Mouse (Mus musculus) neural tube, embryonic 12.5 days (tissue): ENCODE measurements around the gene Selenop. TPM values are rescaled to one million over a fixed set of nuclear protein-coding genes. Genes with fewer than 3 reads are reported as not detected.

Experiments
- ATAC-seq: fragments of 200-750 bp; cut with Nextera tagmentation; 2 replicates; pipeline ENCODE4 v1.8.0; 2017; ENCODE audit warnings: low read depth, mild to moderate bottlenecking, moderate TSS enrichment, moderate library complexity; ENCODE audit not compliant: low FRiP score
- H3K27ac ChIP-seq: fragments of 300-500 bp; sonication (generic); 2 replicates; pipeline ENCODE4 v1.5.1; 2016
- H3K27me3 ChIP-seq: fragments of 300-500 bp; sonication (generic); replicated peaks from 2 replicates; pipeline ENCODE4 v1.6.1; 2016; ENCODE audit warnings: mild to moderate bottlenecking
- H3K36me3 ChIP-seq: fragments of 300-500 bp; sonication (generic); 2 replicates; pipeline ENCODE4 v1.6.1; 2016; ENCODE audit warnings: mild to moderate bottlenecking
- H3K4me1 ChIP-seq: fragments of 300-500 bp; sonication (generic); 2 replicates; pipeline ENCODE4 v1.6.1; 2016
- H3K4me2 ChIP-seq: fragments of 300-500 bp; sonication (generic); replicated peaks from 2 replicates; pipeline ENCODE4 v1.6.1; 2016; ENCODE audit warnings: mild to moderate bottlenecking
- H3K4me3 ChIP-seq: fragments of 300-500 bp; sonication (generic); 2 replicates; pipeline ENCODE4 v1.5.1; 2016
- H3K9ac ChIP-seq: fragments of 300-500 bp; sonication (generic); 2 replicates; pipeline ENCODE4 v1.6.1; 2016; ENCODE audit warnings: mild to moderate bottlenecking
- H3K9me3 ChIP-seq: fragments of 300-500 bp; sonication (generic); 2 replicates; pipeline ENCODE4 v1.6.1; 2016; ENCODE audit warnings: mild to moderate bottlenecking
- WGBS: fragments of 180-500 bp; shearing (Covaris S2); methylation state at CpG from one replicate; pipeline ENCODE4 v1.1.7; 2016; 5-methylcytosine and 5-hydroxymethylcytosine counted together
- polyA plus RNA-seq: library from polyadenylated mRNA; unstranded; fragments of >200 nt; fragmentation: Nextera tagmentation; extraction: Ambion mirVana; gene quantifications from 2 replicates; pipeline ENCODE4 v1.2.1, GENCODE M21; 2016

Selenop gene
- polyA plus RNA-seq, 1 experiment from 2014 or later = 94.4 TPM

- ATAC-seq = no peak
- H3K4me3 ChIP-seq = no peak overlapping the region
- H3K4me2 ChIP-seq = no peak overlapping the region
- H3K9ac ChIP-seq = no peak overlapping the region
- H3K36me3 ChIP-seq = no peaks in the 10 kb centered on the region
- 89% methylated on average over 2 of the region's 2 CpGs for WGBS
- H3K4me1 ChIP-seq = no peaks in the 10 kb centered on the region
- no peak overlapping the region for H3K27ac ChIP-seq
- H3K27me3 ChIP-seq = no peaks in the 10 kb centered on the region
- H3K9me3 ChIP-seq = no peaks in the 10 kb centered on the region
Measured at GRCm38 (mm10) chr15:3250620-3251019, 17.7 kb upstream of the Selenop start.

GRCm38 (mm10) chr15:3251031-3251717 is 17.2 kb upstream of the Selenop start:
- Histone ChIP-seq H3K36me3 (no peaks in the 10 kb centered on the region), H3K9ac (no peak overlapping the region), H3K27me3 (no peaks in the 10 kb centered on the region), H3K4me2 (no peak overlapping the region), H3K27ac (no peak overlapping the region), H3K4me3 (no peak overlapping the region), H3K4me1 (no peaks in the 10 kb centered on the region), H3K9me3 (no peaks in the 10 kb centered on the region)
- 90% methylated on average over 3 of the region's 3 CpGs for WGBS
- no peak for ATAC-seq

GRCm38 (mm10) chr15:3251718-3252067 is 16.7 kb upstream of the Selenop start:
- Histone ChIP-seq H3K4me2 (no peak overlapping the region), H3K9me3 (no peaks in the 10 kb centered on the region), H3K36me3 (no peaks in the 10 kb centered on the region), H3K4me3 (no peak overlapping the region), H3K9ac (no peak overlapping the region), H3K27me3 (no peaks in the 10 kb centered on the region), H3K27ac (no peak overlapping the region), H3K4me1 (no peaks in the 10 kb centered on the region)
- no peak for ATAC-seq

GRCm38 (mm10) chr15:3259025-3259424 is 9.3 kb upstream of the Selenop start:
- H3K4me1 ChIP-seq = no peaks in the 10 kb centered on the region
- ATAC-seq = no peak
- WGBS = 59% methylated on average over 1 of the region's 1 CpGs
- H3K9ac ChIP-seq = no peak overlapping the region
- H3K36me3 ChIP-seq = no peaks in the 10 kb centered on the region
- no peaks in the 10 kb centered on the region for H3K9me3 ChIP-seq
- H3K27me3 ChIP-seq = no peaks in the 10 kb centered on the region
- no peak overlapping the region for H3K4me3 ChIP-seq
- no peak overlapping the region for H3K27ac ChIP-seq
- no peak overlapping the region for H3K4me2 ChIP-seq

GRCm38 (mm10) chr15:3260309-3260708 is 8.0 kb upstream of the Selenop start:
- H3K9ac ChIP-seq = no peak overlapping the region
- H3K4me3 ChIP-seq = no peak overlapping the region
- no peaks in the 10 kb centered on the region for H3K9me3 ChIP-seq
- H3K36me3 ChIP-seq = no peaks in the 10 kb centered on the region
- H3K27me3 ChIP-seq = no peaks in the 10 kb centered on the region
- no peaks in the 10 kb centered on the region for H3K4me1 ChIP-seq
- no peak for ATAC-seq
- 92% methylated on average over 4 of the region's 4 CpGs for WGBS
- H3K4me2 ChIP-seq = no peak overlapping the region
- no peak overlapping the region for H3K27ac ChIP-seq

- H3K9me3 ChIP-seq = no peaks in the 10 kb centered on the region
- ATAC-seq = no peak
- 83% methylated on average over 3 of the region's 3 CpGs for WGBS
Measured at GRCm38 (mm10) chr15:3262883-3263282, 5.5 kb upstream of the Selenop start.

GRCm38 (mm10) chr15:3264293-3264692 is 4.1 kb upstream of the Selenop start:
- no peak for ATAC-seq
- Histone ChIP-seq H3K27ac (no peak overlapping the region), H3K4me1 (peaks cover 2% of the 10 kb centered on the region; the same call in 1 of the 2 replicates), H3K4me2 (no peak overlapping the region), H3K27me3 (no peaks in the 10 kb centered on the region), H3K9ac (no peak overlapping the region), H3K9me3 (no peaks in the 10 kb centered on the region), H3K4me3 (no peak overlapping the region), H3K36me3 (no peaks in the 10 kb centered on the region)
- 88% methylated on average over 4 of the region's 4 CpGs for WGBS

More at GRCm38 (mm10) chr15:3262883-3263282, 5.5 kb upstream of the Selenop start:
- Histone ChIP-seq H3K4me1 (no peaks in the 10 kb centered on the region), H3K36me3 (no peaks in the 10 kb centered on the region), H3K27ac (no peak overlapping the region), H3K4me3 (no peak overlapping the region), H3K4me2 (no peak overlapping the region), H3K9ac (no peak overlapping the region), H3K27me3 (no peaks in the 10 kb centered on the region)

- Histone ChIP-seq H3K9me3 (no peaks in the 10 kb centered on the region), H3K36me3 (no peaks in the 10 kb centered on the region), H3K9ac (no peak overlapping the region), H3K27ac (no peak overlapping the region), H3K4me1 (peaks cover 4% of the 10 kb centered on the region; the same call in 1 of the 2 replicates), H3K4me3 (no peak overlapping the region), H3K4me2 (no peak overlapping the region), H3K27me3 (no peaks in the 10 kb centered on the region)
- no peak for ATAC-seq
- 83% methylated on average over 1 of the region's 1 CpGs for WGBS
Measured at GRCm38 (mm10) chr15:3264828-3265227, 3.5 kb upstream of the Selenop start.

- Histone ChIP-seq H3K36me3 (no peaks in the 10 kb centered on the region), H3K4me2 (no peak overlapping the region), H3K4me3 (no peak overlapping the region), H3K9ac (no peak overlapping the region), H3K27me3 (no peaks in the 10 kb centered on the region), H3K4me1 (peaks cover 9% of the 10 kb centered on the region; the same call in 1 of the 2 replicates), H3K27ac (no peak overlapping the region), H3K9me3 (no peaks in the 10 kb centered on the region)
- no peak for ATAC-seq
- WGBS = 65% methylated on average over 4 of the region's 4 CpGs
Measured at GRCm38 (mm10) chr15:3269496-3269895, 1.1 kb downstream of the Selenop start.

- peaks cover 9% of the 10 kb centered on the region; the same call in 1 of the 2 replicates for H3K4me1 ChIP-seq
- peak; percentile 54 for ATAC-seq
- no peaks in the 10 kb centered on the region for H3K9me3 ChIP-seq
- H3K27ac ChIP-seq = no peak overlapping the region
- peak overlapping the region; percentile 54 for H3K4me2 ChIP-seq
- no peaks in the 10 kb centered on the region for H3K27me3 ChIP-seq
- no peaks in the 10 kb centered on the region for H3K36me3 ChIP-seq
- H3K9ac ChIP-seq = no peak overlapping the region
- 21% methylated on average over 6 of the region's 6 CpGs for WGBS
- no peak overlapping the region for H3K4me3 ChIP-seq
Measured at GRCm38 (mm10) chr15:3269996-3270645, 1.8 kb downstream of the Selenop start.

GRCm38 (mm10) chr15:3270646-3271077 is 2.3 kb downstream of the Selenop start:
- Histone ChIP-seq H3K4me3 (peak overlapping the region; percentile 19; the same call in 1 of the 2 replicates), H3K36me3 (no peaks in the 10 kb centered on the region), H3K4me2 (peak overlapping the region; percentile 54), H3K9me3 (no peaks in the 10 kb centered on the region), H3K4me1 (peaks cover 9% of the 10 kb centered on the region; the same call in 1 of the 2 replicates), H3K27ac (no peak overlapping the region), H3K9ac (no peak overlapping the region), H3K27me3 (no peaks in the 10 kb centered on the region)
- peak; percentile 73 for ATAC-seq
- WGBS = under 1% methylated on average over 12 of the region's 12 CpGs

- Histone ChIP-seq H3K9me3 (no peaks in the 10 kb centered on the region), H3K36me3 (no peaks in the 10 kb centered on the region), H3K27ac (no peak overlapping the region), H3K9ac (no peak overlapping the region), H3K4me1 (peaks cover 9% of the 10 kb centered on the region; the same call in 1 of the 2 replicates), H3K4me2 (peak overlapping the region; percentile 54), H3K27me3 (no peaks in the 10 kb centered on the region), H3K4me3 (peak overlapping the region; percentile 26)
- 22% methylated on average over 6 of the region's 6 CpGs for WGBS
- no peak for ATAC-seq
Measured at GRCm38 (mm10) chr15:3271216-3271615, 2.9 kb downstream of the Selenop start.
